Mouse (Mus musculus): ENCODE measurements around the gene Cant1. TPM values are rescaled to one million over a fixed set of nuclear protein-coding genes. Genes with fewer than 3 reads are reported as not detected.
A peak's percentile ranks its signal among the peaks of the same experiment; 100 is the strongest.

Cant1 gene
- polyA plus RNA-seq, 2 experiments = 6.0 to 8.3 TPM

GRCm38 (mm10) chr11:118412601-118413000, 6.3 kb downstream of the Cant1 start:
- H3K36me3 ChIP-seq (replicated peaks; ENCODE audit: control insufficient read depth, insufficient read depth, low read depth) = peaks cover 2% of the 10 kb centered on the region; the same call in 1 of the 2 replicates
- no peaks in the 10 kb centered on the region for H3K27me3 ChIP-seq (ENCODE audit: control insufficient read depth, insufficient read depth, low read length)
- no peak overlapping the region for H3K9ac ChIP-seq (replicated peaks)
- H3K27ac ChIP-seq = no peak overlapping the region
- no peak overlapping the region for H3K4me2 ChIP-seq (ENCODE audit: low read depth)
- no peak overlapping the region for H3K4me3 ChIP-seq (ENCODE audit: insufficient read depth in 1 of 2, low read depth in 2 of 2, low read length in 2 of 2)
- TF ChIP-seq EP300 (IDR thresholded peaks at IDR 0.05; ENCODE audit: low read depth) (no peak), CTCF (IDR thresholded peaks at IDR 0.05; ENCODE audit: low read depth) (no peak)
- DNase-seq (ENCODE audit: low read depth in 3 of 3, low spot score in 3 of 3) (no peak), ATAC-seq (ENCODE audit: insufficient read depth) (no peak)
- 70% methylated on average over 2 of the region's 2 CpGs for WGBS (ENCODE audit: insufficient replicate concordance)
- no peaks in the 10 kb centered on the region for H3K9me3 ChIP-seq (ENCODE audit: control insufficient read depth, low read length)
- H3K4me1 ChIP-seq (replicated peaks; ENCODE audit: control insufficient read depth in 2 of 2, insufficient read depth in 2 of 2, low read length in 1 of 2) = no peaks in the 10 kb centered on the region; a peak in 1 of 4 replicates

- ATAC-seq (ENCODE audit: insufficient read depth) = no peak
- Histone ChIP-seq H3K4me1 (replicated peaks; ENCODE audit: control insufficient read depth in 2 of 2, insufficient read depth in 2 of 2, low read length in 1 of 2) (no peaks in the 10 kb centered on the region), H3K9ac (replicated peaks) (no peak overlapping the region), H3K9me3 (ENCODE audit: control insufficient read depth, low read length) (no peaks in the 10 kb centered on the region), H3K27ac (no peak overlapping the region), H3K36me3 (replicated peaks; ENCODE audit: control insufficient read depth, insufficient read depth, low read depth) (peaks cover 2% of the 10 kb centered on the region; the same call in 1 of the 2 replicates), H3K27me3 (ENCODE audit: control insufficient read depth, insufficient read depth, low read length) (no peaks in the 10 kb centered on the region), H3K4me2 (ENCODE audit: low read depth) (no peak overlapping the region), H3K4me3 (ENCODE audit: insufficient read depth in 1 of 2, low read depth in 2 of 2, low read length in 2 of 2) (no peak overlapping the region)
- DNase-seq (ENCODE audit: low read depth in 3 of 3, low spot score in 3 of 3) = no peak
- WGBS (ENCODE audit: insufficient replicate concordance) = 90% methylated on average over 8 of the region's 8 CpGs
- TF ChIP-seq CTCF (IDR thresholded peaks at IDR 0.05; ENCODE audit: low read depth) (0 out of 2 replicates have a peak, but pooled peaks have one; percentile 1), EP300 (IDR thresholded peaks at IDR 0.05; ENCODE audit: low read depth) (no peak)
These were observed 7.6 kb downstream of the Cant1 start for GRCm38 (mm10) chr11:118411271-118411670.

- no peak for ATAC-seq (ENCODE audit: insufficient read depth)
- Histone ChIP-seq H3K4me3 (ENCODE audit: insufficient read depth in 1 of 2, low read depth in 2 of 2, low read length in 2 of 2) (no peak overlapping the region), H3K27me3 (ENCODE audit: control insufficient read depth, insufficient read depth, low read length) (no peaks in the 10 kb centered on the region), H3K9ac (replicated peaks) (no peak overlapping the region), H3K4me2 (ENCODE audit: low read depth) (no peak overlapping the region), H3K36me3 (replicated peaks; ENCODE audit: control insufficient read depth, insufficient read depth, low read depth) (peaks cover 2% of the 10 kb centered on the region; the same call in 1 of the 2 replicates), H3K27ac (no peak overlapping the region), H3K9me3 (ENCODE audit: control insufficient read depth, low read length) (no peaks in the 10 kb centered on the region), H3K4me1 (replicated peaks; ENCODE audit: control insufficient read depth in 2 of 2, insufficient read depth in 2 of 2, low read length in 1 of 2) (no peaks in the 10 kb centered on the region)
- 73% methylated on average over 10 of the region's 10 CpGs for WGBS (ENCODE audit: insufficient replicate concordance)
- no peak for DNase-seq (ENCODE audit: low read depth in 3 of 3, low spot score in 3 of 3)
- TF ChIP-seq CTCF (IDR thresholded peaks at IDR 0.05; ENCODE audit: low read depth) (no peak), EP300 (IDR thresholded peaks at IDR 0.05; ENCODE audit: low read depth) (no peak)
These were observed 8.4 kb downstream of the Cant1 start for GRCm38 (mm10) chr11:118410479-118410878.

GRCm38 (mm10) chr11:118410073-118410444, 8.8 kb downstream of the Cant1 start:
- TF ChIP-seq CTCF (IDR thresholded peaks at IDR 0.05; ENCODE audit: low read depth) (no peak), EP300 (IDR thresholded peaks at IDR 0.05; ENCODE audit: low read depth) (no peak)
- DNase-seq (ENCODE audit: low read depth in 3 of 3, low spot score in 3 of 3) (no peak), ATAC-seq (ENCODE audit: insufficient read depth) (no peak)
- peaks cover 2% of the 10 kb centered on the region; the same call in 1 of the 2 replicates for H3K36me3 ChIP-seq (replicated peaks; ENCODE audit: control insufficient read depth, insufficient read depth, low read depth)
- H3K27ac ChIP-seq = no peak overlapping the region
- no peaks in the 10 kb centered on the region for H3K4me1 ChIP-seq (replicated peaks; ENCODE audit: control insufficient read depth in 2 of 2, insufficient read depth in 2 of 2, low read length in 1 of 2)
- 54% methylated on average over 1 of the region's 1 CpGs for WGBS (ENCODE audit: insufficient replicate concordance)
- H3K4me3 ChIP-seq (ENCODE audit: insufficient read depth in 1 of 2, low read depth in 2 of 2, low read length in 2 of 2) = no peak overlapping the region
- no peaks in the 10 kb centered on the region for H3K9me3 ChIP-seq (ENCODE audit: control insufficient read depth, low read length)
- no peak overlapping the region for H3K4me2 ChIP-seq (ENCODE audit: low read depth)
- H3K9ac ChIP-seq (replicated peaks) = no peak overlapping the region
- no peaks in the 10 kb centered on the region for H3K27me3 ChIP-seq (ENCODE audit: control insufficient read depth, insufficient read depth, low read length)

- TF ChIP-seq CTCF (IDR thresholded peaks at IDR 0.05; ENCODE audit: low read depth) = no peak
- no peak for TF ChIP-seq EP300 (IDR thresholded peaks at IDR 0.05; ENCODE audit: low read depth)
- no peak overlapping the region for H3K4me3 ChIP-seq (ENCODE audit: insufficient read depth in 1 of 2, low read depth in 2 of 2, low read length in 2 of 2)
- no peak overlapping the region for H3K27ac ChIP-seq
- H3K9ac ChIP-seq (replicated peaks) = no peak overlapping the region
- no peaks in the 10 kb centered on the region for H3K9me3 ChIP-seq (ENCODE audit: control insufficient read depth, low read length)
- H3K4me2 ChIP-seq (ENCODE audit: low read depth) = no peak overlapping the region
- 65% methylated on average over 12 of the region's 12 CpGs for WGBS (ENCODE audit: insufficient replicate concordance)
- no peaks in the 10 kb centered on the region for H3K4me1 ChIP-seq (replicated peaks; ENCODE audit: control insufficient read depth in 2 of 2, insufficient read depth in 2 of 2, low read length in 1 of 2)
- H3K27me3 ChIP-seq (ENCODE audit: control insufficient read depth, insufficient read depth, low read length) = no peaks in the 10 kb centered on the region
- peaks cover 2% of the 10 kb centered on the region; the same call in 1 of the 2 replicates for H3K36me3 ChIP-seq (replicated peaks; ENCODE audit: control insufficient read depth, insufficient read depth, low read depth)
- no peak for ATAC-seq (ENCODE audit: insufficient read depth)
- DNase-seq (ENCODE audit: low read depth in 3 of 3, low spot score in 3 of 3) = no peak
These were observed 9.5 kb downstream of the Cant1 start for GRCm38 (mm10) chr11:118409106-118410072.

All from liver, embryonic 14.5 days (tissue).